Mouse (Mus musculus) megakaryocyte, embryonic 14.5 days (primary cell): ENCODE data around the gene Olfr1441. TPM values are rescaled to one million over a fixed set of nuclear protein-coding genes. Genes with fewer than 3 reads are reported as not detected.

Source experiments
- H3K27me3 ChIP-seq: replicated peaks from 2 replicates; pipeline ENCODE3; 2012; ENCODE audit warnings: inconsistent platforms
- H3K36me3 ChIP-seq: replicated peaks from 2 replicates; pipeline ENCODE3; 2012; ENCODE audit warnings: low read length, inconsistent platforms, mixed read lengths
- H3K4me1 ChIP-seq: 2 replicates; pipeline ENCODE4 v1.6.1; 2012; ENCODE audit warnings: inconsistent platforms
- H3K4me3 ChIP-seq: replicated peaks from 2 replicates; pipeline ENCODE3; 2012; ENCODE audit warnings: moderate library complexity, mild to moderate bottlenecking, inconsistent platforms
- H3K9me3 ChIP-seq: 2 replicates; pipeline ENCODE4 v1.6.1; 2012; ENCODE audit warnings: inconsistent platforms
- FLI1 ChIP-seq: IDR thresholded peaks from 2 replicates; pipeline ENCODE4 v1.6.1; 2012; ENCODE audit warnings: low read length, inconsistent platforms, mixed read lengths
- GATA1 ChIP-seq: IDR thresholded peaks from 3 replicates; pipeline ENCODE4 v1.6.1; 2012; ENCODE audit warnings: mixed read lengths, low read length, inconsistent platforms, borderline replicate concordance
- polyA plus RNA-seq: library from polyadenylated mRNA; stranded (reverse); fragments of >175 nt; gene quantifications from 2 replicates; pipeline ENCODE4 v1.2.3, GENCODE M21; 2012; ENCODE audit warnings: low replicate concordance; ENCODE audit not compliant: insufficient read depth

Gene Olfr1441
- polyA plus RNA-seq, 1 experiment = not detected

DNA sequence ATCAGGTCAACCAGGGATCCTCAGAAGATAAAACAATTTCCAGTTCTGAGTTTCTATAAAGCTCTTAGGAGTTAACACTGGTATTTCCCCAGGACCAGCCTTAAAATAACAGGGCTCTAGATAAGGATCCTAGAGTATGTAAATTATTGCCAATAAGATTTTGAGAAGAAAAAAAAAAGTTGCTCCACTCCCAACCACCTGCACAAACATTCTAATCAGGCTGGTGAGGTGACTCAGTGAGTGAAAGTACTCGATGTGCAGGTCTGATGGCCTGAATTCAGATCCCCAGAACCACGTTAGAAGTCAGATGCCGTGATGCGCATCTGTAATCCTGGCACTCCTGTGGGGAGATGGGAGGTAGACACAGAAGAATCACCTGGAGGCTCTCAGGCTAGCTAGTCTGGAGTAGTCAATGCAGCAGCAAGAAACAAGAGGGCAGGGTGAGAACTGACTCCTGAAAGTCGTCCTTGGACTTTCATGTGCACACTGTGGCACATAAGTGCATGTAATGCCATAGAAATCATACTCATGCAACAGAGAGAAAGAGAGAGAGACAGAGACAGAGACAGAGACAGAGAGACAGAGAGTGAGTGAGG, 55.2 kb downstream of the Olfr1441 start:
- peaks cover 47% of the 10 kb centered on the region for H3K36me3 ChIP-seq
- H3K9me3 ChIP-seq = no peaks in the 10 kb centered on the region
- H3K4me1 ChIP-seq = peaks cover 74% of the 10 kb centered on the region
- H3K27me3 ChIP-seq = no peaks in the 10 kb centered on the region
- H3K4me3 ChIP-seq = no peak overlapping the region
- TF ChIP-seq FLI1 (no peak), GATA1 (no peak)

Other genes starting within 250 kb of the Olfr1441 start
- gene Olfr1555-ps1, start 247.3 kb upstream of the Olfr1441 start, polyA plus RNA-seq = not detected in 2 replicates
- gene Olfr1431, start 216.8 kb upstream of the Olfr1441 start, polyA plus RNA-seq = not detected in 2 replicates
- gene Olfr1432, start 184.8 kb upstream of the Olfr1441 start, polyA plus RNA-seq = not detected in 2 replicates
- gene Olfr262, start 175.8 kb upstream of the Olfr1441 start, polyA plus RNA-seq = not detected in 2 replicates
- not detected in 2 replicates for gene Olfr235, start 156.4 kb upstream of the Olfr1441 start, polyA plus RNA-seq
- gene Olfr1434, start 137.6 kb upstream of the Olfr1441 start, polyA plus RNA-seq = not detected in 2 replicates
- gene Olfr1436, start 118.3 kb upstream of the Olfr1441 start, polyA plus RNA-seq = not detected in 2 replicates
- not detected in 2 replicates for gene Olfr1437, start 92.3 kb upstream of the Olfr1441 start, polyA plus RNA-seq
- not detected in 2 replicates for gene Olfr1438-ps1, start 81.5 kb upstream of the Olfr1441 start, polyA plus RNA-seq
- gene Olfr1440, start 30.2 kb upstream of the Olfr1441 start, polyA plus RNA-seq = not detected in 2 replicates
- not detected in 2 replicates for gene Pfpl, start 10.5 kb downstream of the Olfr1441 start, polyA plus RNA-seq
- gene Mpeg1, start 43.3 kb downstream of the Olfr1441 start, polyA plus RNA-seq = 6.5 TPM in 1 of 2 replicates, not detected in the other
- 1.9 and 2.5 TPM in 2 replicates for gene Dtx4, start 84.0 kb downstream of the Olfr1441 start, polyA plus RNA-seq
- gene Fam111a, start 128.3 kb downstream of the Olfr1441 start, polyA plus RNA-seq = 1.7 TPM in 1 of 2 replicates, not detected in the other
- not detected in 2 replicates for gene Gm4952, start 182.5 kb downstream of the Olfr1441 start, polyA plus RNA-seq
- not detected in 2 replicates for gene Glyat, start 215.9 kb downstream of the Olfr1441 start, polyA plus RNA-seq